Mouse (Mus musculus): ENCODE measurements around the gene Ccnl2. TPM values are rescaled to one million over a fixed set of nuclear protein-coding genes. Genes with fewer than 3 reads are reported as not detected.

The Ccnl2 gene
- total RNA-seq, 2 experiments from 2014 or later: 31.0 to 47.8 TPM

DNA sequence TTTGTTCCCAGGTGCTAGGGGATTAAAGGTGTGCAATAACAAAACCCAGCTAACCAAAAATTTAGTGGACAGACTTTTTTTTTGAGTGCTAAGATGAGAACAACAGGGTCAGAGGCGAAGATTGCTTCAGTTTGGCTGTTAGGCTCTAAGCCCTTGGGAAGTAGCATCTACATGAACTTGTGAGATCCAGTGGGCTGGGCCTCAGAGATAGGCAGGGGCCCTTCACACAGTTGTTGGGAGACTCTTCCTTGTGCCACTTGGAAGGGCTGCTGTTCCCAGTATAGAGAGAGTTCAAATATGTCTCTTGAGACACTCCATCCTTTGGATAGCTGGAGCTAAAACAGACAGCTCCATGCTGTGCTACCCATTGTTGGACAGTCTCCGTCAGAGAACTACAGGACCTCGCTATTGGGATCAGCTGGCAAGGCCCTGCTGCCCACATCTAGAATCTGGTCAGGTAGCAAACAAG, 22.2 kb upstream of the Ccnl2 start, which contains the start of gene Ankrd65:
Ankrd65 (plus strand) TSS at position 419 of the 469 bp plus-strand sequence.
- no peak for DNase-seq

DNA sequence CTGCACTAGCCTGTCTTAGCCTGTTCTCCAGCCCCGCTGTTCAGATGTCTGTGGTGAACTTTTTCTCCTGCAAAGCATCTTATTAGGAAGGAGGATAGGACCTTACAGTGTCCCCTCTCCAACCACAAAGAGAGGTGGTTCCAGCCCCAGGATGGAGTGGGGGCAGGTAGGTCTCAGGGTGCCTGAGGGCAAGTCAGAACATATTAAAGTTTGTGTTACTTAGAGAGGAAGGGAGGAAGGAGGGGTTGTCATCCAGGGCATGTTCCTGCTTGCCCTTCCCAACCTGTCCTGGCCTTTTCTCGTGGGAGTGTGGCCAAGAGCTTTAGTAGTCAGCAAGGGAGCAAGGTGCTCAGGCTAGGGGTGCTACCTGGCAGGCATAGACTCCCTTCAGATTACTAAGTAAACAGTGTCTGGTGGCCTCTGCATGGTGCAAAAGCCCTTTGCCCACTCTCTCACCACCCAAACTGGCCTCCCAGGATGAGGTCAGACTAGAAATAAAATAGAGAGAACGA, 21.6 kb upstream of the Ccnl2 start:
- no peak for DNase-seq

DNA sequence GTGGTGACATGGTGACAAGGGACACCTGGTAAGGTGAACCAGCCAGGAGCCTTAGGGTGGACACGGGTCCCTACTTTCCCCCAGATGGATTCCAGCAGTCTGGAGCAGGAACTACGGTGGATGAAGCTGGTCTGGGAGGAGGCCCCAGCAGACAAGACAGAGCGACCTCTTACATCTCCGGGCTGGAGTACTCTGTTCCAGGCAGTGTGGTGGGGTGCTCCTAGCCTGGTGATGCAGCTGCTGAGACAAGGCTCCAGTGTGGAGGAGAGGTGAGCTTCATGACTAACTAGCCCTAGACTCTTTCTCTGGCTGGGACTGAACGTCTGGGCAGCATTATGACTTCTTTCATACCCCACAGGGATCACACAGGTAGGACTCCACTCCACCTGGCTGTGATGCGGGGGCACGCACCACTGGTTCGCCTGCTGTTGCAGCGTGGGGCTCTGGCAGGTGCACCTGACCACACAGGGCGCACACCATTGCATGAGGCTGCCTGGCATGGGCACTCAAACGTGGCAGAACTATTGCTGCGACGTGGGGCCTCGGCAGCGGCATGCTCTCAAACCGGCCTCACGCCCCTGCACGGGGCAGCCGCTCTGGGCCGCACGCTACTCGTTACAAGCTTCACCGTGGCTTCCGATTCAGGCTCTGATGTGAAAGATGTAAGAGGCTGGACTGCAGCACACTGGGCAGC, 20.9 kb upstream of the Ccnl2 start:
- DNase-seq: no peak

DNA sequence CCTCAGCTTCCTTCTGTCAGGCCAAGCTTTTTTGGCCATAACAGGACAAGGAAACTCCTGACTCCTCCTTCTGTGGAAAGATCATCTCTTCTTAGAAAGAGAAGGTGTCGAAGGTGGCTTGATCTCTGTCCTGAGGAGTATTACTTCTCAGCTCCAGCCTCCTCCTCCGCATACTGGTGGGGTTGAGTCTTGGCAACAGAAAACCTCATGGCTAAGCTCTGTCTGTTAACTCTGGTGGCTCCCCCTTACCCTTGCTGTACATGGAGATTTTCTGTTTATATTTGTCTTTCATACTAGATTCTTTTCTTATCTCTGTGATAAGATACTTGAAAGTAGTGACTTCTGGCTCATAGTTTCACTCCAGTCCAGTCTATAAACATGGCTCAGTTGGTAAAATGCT, 18.6 kb upstream of the Ccnl2 start:
- DNase-seq: no peak

DNA sequence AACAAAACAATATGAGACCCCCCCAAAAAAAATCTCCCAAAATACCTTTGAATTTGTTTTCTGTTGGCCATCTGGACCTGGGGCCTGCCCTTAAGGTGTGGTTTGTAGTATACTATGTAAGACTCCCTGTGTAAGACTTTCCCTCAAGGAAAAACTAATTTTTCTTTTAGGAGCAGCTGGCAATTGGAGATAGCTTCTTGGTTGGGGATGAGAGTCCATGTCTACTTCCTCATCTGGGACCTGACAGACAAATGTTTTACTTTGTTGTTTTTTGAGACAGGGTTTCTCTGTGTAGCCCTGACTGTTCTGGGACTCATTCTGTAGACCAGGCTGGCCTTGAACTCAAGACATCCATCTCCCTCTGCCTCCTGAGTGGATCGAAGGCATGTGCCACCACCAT, 10.2 kb upstream of the Ccnl2 start:
- DNase-seq: no peak

DNA sequence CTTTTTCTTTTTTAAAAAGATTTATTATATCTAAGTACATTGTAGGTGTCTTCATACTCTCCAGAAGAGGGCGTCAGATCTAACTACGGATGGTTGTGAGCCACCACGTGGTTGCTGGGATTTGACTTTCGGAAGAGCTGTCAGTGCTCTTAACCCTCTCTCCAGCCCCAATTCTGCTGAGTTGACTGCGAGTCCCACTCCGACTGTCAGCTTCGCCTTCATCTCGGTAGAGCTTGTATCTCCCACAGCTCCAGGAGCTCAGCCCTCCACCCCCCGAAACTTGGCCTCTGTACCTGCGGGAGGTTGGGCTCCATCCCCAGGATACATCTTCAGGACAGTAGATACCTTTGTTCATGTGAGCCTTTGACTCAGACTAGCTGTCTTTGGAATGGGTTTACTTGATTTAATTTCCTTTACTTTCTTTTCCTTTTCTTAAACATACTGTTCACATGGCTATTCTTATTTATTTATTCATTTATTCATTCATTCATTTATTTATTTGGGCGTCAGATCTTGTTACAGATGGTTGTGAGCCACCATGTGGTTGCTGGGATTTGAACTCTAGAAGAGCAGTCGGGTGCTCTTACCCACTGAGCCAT, 9.4 kb upstream of the Ccnl2 start, which contains the start of gene Mrpl20:
Mrpl20 (plus strand) TSS at position 138 of the 599 bp plus-strand sequence.
- DNase-seq: no peak

DNA sequence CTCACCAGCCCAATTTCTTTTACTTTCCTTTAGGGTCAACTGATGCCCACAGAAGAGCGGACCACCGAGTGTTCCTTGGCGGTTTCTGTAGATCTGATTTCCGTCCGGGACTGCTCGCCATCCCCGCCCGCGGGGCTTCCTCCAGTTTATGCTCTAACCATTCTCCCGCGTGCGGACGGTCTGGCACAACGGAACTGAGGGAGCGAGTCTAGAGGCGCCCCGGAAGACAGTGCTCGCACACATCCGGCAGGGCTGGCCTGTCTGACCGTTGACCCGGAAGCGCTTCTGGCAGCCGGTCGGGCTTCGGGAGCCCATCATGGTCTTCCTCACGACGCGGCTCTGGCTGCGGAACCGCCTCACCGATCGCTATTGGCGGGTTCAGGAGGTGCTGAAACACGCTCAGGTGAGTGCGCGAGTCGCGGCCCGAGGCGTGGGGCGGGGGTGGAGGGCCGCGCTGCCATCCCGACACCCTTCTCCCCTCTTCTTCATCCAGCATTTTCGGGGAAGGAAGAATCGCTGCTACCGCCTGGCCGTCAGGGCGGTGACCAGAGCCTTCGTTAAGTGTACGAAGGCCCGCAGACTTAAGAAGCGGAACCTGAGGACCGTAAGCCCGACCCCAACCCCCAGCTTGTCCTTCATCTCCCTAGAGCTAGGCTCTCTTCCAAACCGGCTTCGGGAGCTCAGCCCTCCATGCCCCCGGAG, 8.8 kb upstream of the Ccnl2 start:
- DNase-seq: peak; percentile 98

DNA sequence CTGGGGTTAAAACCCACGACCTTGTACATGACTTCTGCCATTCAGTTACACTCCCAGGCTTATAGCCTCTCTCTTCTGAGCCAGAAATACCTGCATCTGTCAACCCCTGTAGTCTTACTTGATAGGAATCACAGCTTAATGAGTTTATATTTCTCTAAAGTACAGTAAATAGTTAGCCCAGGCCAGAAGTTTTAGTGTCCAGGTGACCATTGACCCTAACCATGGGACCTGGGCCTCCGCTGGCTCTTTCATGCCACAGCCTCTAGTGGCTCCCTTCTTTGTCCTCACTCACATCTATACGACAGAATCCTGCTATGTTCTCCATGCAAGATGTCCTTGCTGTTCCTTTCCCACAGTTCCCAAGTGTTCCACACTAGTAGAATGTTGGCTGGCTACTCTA, 4.4 kb upstream of the Ccnl2 start:
- no peak for DNase-seq

DNA sequence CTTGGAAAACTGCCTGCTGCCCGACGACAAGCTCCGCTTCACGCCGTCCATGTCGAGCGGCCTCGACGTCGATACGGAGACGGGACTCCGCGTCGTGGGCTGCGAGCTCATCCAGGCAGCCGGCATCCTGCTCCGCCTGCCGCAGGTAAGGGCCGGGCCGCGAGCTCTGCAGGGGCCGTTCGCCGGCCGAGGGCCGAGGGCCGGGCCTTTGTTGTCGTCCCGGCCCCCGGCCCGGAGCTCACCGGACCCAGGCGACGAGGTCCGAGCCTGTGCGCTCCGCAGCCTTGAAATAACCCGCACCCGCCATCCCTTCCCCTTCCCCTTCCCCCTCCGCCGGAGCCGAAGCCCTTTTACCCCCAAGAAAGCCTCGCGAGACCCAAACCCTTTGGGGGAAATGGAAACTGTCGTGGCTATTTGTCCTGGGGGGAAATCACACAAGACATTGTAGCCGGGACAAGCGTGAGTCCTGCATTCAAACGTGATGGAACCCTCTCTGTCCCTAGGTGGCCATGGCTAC, 434 bp downstream of the Ccnl2 start:
- DNase-seq: peak; percentile 53

DNA sequence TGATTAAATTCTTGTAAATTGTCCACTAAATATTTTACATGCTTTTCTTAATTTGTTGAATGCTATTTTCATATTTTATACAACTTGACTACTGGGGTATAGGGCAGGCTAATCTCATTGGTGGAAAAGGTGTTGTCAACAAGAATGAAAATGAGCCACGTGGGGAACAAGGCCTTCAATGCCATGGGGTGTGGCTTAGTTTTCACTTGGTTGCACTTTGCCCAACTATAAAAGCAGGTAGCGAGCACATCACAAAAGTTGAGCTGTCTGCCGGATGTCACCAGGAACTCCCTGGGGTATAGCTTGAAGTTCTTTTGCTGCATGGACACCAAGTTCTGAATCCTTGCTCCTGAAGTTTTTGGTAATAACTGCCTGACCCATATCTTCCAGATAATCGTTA, 5.2 kb downstream of the Ccnl2 start:
- DNase-seq: no peak

DNA sequence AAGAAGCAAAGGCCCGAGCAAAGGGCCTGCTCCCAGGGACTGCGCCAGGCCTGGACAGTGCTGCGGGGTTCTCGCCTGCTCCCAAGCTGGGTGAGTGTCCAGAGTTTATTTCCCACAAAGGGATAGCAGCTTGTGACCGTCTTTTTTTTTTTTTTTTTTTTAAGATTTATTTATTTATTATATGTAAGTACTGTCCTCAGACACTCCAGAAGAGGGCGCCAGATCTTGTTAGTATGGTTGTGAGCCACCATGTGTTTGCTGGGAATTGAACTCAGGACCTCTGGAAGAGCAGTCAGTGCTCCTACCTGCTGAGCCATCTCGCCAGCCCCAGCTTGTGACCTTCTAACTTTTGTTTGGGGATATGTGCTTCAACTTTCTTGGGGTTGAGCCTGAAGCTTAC, 8.7 kb downstream of the Ccnl2 start:
- no peak for DNase-seq

DNA sequence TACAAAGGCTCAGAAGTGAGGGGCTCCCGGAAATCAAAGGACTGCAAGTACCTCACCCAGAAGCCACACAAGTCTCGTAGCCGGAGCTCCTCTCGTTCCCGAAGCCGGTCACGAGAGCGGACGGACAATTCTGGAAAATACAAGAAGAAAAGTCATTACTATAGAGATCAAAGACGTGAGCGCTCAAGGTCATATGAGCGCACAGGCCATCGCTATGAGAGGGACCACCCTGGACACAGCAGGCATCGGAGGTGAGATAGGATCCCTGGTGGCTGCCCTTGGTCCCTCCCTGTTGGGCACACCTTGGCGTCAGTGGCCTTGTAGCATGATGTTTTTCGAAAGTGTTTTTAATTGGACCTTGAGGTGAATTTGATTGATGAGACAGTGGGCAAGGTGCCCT, 11.2 kb downstream of the Ccnl2 start:
- DNase-seq: no peak

DNA sequence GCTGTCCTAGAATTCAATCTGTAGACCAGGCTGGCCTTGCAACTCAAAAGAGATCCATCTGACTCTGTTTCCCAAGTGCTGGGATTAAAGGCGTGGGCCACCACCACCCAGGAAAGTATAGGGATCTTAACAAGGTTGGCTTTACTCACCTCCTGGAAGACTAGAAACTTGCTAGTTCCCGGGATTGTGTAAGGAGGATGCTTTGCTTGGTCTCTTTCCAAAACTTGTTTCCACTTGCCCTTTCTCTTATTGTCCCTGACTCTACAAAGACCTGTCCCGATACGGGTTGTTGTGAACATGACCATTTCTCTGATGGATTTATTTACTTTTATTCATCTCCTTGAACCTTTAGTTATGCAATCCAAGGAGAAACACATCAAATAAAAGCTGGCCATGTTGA, 17.6 kb downstream of the Ccnl2 start:
- no peak for DNase-seq

DNA sequence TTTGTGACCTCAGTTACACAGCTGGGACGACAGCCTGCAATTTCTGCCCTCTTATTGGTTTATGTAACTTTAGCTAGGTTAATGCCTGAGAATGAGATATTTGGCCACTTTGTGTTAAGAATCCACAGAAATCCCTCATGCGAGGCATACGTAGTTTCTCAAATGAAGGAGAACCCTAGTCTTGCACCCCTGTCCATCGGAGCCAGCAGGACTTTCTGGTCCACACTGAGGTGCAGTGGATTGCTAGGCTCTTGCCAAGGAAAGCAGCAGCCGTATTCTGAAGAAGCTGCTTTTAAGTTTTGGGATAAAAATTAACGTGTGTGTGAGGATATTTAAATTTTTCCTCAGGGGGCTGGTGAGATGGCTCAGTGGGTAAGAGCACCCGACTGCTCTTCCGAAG, 18.3 kb downstream of the Ccnl2 start:
- no peak for DNase-seq

DNA sequence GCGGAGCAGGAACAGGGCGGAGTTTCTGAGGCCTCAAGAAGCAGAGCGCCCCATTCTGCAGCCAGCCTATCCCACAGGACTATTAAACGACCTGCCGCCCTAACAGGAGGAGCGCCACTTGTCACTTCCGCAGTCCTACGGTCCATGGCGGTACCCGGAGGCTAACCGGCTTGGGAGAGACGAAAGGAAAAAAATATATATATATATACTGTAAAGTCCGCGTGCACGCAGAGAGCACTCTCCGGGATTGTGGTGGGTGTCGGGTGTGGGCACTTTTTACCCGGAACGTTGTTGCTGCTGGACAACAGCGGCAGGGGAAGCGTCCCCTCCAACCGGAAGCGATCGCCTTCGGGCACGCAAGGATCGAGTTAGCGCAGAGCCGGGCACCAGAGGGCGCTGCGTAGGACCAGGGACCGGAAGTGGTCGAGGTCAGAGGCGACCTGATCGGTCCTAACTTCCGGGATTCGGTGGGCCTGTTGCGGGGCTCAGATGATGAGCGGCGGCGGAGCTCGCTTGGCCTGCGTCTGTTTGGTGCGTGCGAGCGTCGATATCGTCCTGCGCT, 19.0 kb downstream of the Ccnl2 start, which contains the start of gene Aurkaip1:
Aurkaip1 (plus strand) TSS at position 68 of the 562 bp plus-strand sequence.
- peak; percentile 96 for DNase-seq

DNA sequence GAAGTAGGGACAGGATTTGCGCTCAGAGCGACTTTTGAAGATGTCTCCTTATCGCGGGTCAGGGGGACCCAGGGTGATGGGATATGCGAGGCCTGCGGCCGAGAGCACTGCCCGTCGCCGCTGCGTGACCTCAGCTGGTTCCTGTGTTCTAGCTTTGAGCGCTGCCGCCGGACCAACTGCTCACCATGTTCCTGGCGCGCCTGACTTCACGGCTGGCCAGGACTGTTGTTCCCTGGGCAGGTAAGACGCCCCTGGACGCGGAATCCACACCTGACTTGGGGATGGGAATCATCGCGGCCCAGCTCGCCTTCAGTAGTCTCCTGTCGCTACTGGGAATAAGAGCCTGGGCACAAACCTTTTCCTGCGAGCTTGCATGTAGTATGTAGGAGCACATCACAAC, 19.5 kb downstream of the Ccnl2 start:
- DNase-seq: no peak

DNA sequence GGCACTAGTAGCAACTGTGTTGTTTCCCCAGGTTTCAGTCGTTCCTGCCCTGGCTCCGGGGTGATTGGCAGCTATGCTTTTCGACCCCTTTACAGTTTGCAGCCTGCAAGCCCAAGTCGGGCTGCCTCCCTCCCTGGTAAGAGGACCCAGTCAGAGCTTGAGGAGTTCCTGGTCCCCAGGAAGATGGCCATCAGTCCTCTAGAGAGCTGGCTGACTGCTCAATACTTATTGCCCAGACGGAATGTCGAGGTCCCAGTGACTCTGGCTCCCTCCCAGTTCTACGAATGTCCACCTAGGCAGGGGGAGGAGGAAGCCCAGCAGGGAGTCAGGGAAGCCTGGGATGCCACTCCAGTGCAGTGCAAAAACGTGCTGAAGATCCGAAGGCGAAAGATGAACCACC, 20.0 kb downstream of the Ccnl2 start:
- DNase-seq: no peak

DNA sequence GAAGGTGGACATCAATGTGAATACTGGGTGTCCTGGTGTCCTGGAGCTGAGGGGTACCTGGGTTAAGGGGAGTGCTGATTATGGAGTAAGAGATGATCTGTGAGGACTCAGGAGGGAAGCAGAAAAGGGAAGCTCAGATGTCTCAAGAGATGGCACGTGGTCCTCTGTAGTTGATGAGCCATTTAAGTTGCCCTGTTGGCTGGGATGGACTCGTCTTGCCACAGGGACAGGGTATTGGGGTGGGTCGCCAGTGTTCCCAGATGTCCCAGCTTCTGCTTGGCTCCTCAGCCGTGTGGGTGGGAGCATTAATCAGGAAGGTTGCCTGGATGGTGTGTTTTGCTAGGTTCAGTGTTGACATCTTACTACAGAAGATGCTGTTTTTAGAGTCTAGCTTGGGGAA, 20.9 kb downstream of the Ccnl2 start:
- no peak for DNase-seq

DNA sequence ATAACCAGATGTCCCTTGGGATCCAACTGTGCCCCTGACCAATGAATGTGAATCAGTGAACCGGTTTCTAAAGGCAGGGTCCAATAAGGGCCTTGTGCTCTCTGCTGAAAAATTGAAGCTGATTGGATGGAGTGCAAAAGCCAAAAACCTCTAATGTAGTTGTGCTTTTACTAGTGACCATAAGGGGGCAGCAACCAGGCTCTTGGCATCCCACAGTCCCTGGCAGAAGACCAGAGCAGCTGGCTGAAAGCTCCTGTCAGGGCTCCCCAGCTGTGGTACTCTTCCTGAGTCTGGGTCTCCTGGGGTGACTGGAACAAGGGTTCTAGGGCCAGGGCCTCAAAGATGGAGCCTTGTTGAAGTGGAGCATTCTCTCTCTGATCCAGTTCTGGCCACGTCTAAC, 21.5 kb downstream of the Ccnl2 start:
- peak; percentile 92 for DNase-seq

DNA sequence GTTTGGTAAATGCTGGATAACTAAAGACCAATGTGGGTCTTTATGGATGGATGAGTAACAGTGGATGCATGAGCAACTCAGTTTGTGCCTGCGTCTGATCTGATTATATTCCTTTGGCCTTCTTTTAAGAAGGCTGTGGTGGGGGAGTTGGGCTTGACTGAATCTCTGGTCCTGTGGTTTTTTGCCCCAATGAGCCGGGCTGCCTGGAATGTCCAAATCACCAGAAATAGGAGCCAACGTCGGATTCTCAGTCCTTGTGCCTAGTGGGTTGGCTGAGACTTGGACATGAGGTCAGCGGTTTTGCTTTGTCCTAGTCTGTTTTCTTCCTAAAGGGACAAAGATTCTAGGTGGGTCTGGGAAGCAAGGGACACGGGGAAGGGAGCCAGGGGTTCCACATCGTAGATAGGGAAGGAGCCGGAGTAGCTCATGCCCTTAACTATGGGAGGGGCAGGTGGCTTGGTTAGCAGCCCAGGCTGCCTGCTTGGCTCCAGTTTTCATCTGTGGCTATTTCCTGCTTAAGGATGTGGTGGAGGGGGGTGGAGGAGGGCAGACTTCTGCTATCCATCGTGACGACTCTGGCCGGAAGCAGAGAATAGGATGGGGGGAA, 25.2 kb downstream of the Ccnl2 start:
- peak; percentile 49 for DNase-seq

DNA sequence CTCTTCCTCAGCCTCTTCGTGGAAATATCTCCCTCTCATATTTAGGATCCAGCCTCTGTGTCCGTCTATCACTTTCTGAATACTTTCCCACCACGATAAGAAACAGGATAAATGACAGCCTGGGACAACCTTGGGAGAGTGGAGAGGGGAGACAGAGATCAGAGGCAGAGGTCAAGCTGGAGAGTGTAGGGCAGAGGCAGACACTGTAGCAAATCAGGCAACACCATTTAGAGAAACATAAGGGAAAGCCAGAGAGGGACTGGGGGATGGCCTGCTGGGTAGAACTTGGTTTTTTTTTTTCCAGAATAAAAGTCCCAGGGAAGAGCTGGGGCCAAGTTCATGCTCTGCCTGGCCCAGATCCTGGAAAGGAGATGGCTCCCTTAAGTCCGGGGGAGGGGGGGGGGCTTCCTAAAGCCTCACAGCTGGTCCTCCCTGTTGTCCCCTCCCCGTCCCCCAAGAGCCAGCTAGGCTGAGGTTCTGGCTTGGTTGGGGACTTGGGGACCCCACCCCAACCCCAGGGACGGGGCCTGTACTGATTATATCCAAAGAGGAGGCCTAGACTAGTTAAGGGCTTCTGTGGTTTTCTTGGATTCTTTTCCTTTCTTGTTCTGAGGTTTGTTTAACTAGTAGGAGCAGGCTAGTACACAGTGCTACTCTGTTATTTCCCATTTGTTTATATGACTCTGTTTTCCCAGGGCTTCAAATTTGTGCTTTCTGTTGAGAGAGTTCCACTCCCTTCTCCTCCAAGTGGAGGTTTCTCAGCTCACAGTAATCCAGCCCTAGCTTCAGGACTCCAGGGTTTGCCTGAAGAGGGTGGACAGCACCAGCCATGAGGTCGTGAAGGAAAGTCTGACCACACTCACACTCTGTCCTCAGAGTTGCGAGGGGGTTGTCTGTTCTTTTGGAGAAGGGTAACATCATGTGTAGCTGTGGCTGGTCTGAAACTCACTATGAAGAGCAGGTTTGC, 26.2 kb downstream of the Ccnl2 start:
- DNase-seq: peak; percentile 46
